Mouse (Mus musculus): Measurements from ENCODE around the gene Mt1.

DNA sequence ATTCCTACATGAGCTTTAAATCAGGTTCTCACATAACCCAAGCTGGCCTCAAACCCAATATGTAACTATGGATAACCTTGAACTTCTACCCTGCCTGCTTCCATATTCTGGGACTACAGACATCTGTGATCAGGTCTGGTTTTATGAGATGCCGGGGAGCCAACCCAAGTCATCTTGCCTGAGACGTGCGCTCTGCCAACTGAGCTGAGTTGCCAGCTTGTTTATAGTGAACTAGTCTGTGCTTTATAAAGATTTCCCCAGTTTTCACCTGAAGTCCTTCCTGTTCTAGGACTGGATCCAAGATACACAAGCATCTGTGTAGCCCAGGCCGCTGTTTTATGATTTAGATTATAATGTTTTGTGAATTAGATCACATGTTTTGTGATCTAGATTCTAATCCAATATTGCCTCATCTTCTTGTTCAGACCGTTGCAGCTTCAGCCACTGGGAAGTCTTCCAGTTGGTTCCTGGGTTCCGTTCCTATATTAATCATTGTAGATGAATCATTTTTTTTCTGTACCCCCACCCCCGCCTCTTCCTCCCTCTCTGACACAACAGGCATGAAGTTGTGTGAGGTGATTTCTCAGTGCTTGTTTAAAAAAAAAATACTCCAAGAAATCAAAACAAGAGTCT lies 15.8 kb downstream of the Mt1 start:
- TF ChIP-seq CTCF (IDR thresholded peaks at IDR 0.05), result no peak
- TF ChIP-seq EP300 (IDR thresholded peaks at IDR 0.05), result no peak

Measured in lung, postnatal 0 days (tissue).